Mouse (Mus musculus): Measurements from ENCODE around the gene Gm45062.

GRCm38 (mm10) chr6:8348344-8348743 lies 89.1 kb downstream of the Gm45062 start:
- TF ChIP-seq MAX (IDR thresholded peaks at IDR 0.05; ENCODE audit: low read length) (no peak), POLR2A (IDR thresholded peaks at IDR 0.05; ENCODE audit: low read depth, low read length) (no peak), JUN (IDR thresholded peaks at IDR 0.05; ENCODE audit: insufficient read depth, low read depth, low read length) (no peak), USF1 (IDR thresholded peaks at IDR 0.05; ENCODE audit: low read depth, low read length) (no peak)
